Mouse (Mus musculus) Patski (cell line): ENCODE data around the gene Uggt1. TPM values are rescaled to one million over a fixed set of nuclear protein-coding genes. Genes with fewer than 3 reads are reported as not detected.

Source experiments
- ATAC-seq: fragments of 100-300 bp; one replicate; pipeline ENCODE4 v1.8.0; 2021
- CTCF ChIA-PET: fragments of 350-600 bp; sonication (Branson Sonifier 250); formaldehyde crosslinking; loops from one replicate; lab custom pipeline; 2022; ENCODE audit warnings: inconsistent platforms; lab: Charles Lee
- POLR2A ChIA-PET: fragments of 350-600 bp; sonication (Branson Sonifier 250); formaldehyde crosslinking; loops from one replicate; lab custom pipeline; 2022; ENCODE audit warnings: antibody characterized with exemption, inconsistent platforms; lab: Charles Lee
- DNase-seq: peaks from one replicate; pipeline ENCODE4 v3.0.0-alpha.2; 2011; ENCODE audit warnings: low read depth, low spot score
- H3K27me3 ChIP-seq: fragments of 371-371 bp; one replicate; pipeline ENCODE4 v1.5.1; 2021
- CTCF ChIP-seq: fragments of 100-300 bp; IDR thresholded peaks from one replicate; pipeline ENCODE4 v1.5.1; 2021
- in situ Hi-C: fragments of 300-500 bp; cut with MboI; formaldehyde crosslinking; loops from 3 replicates; pipeline ENCODE4 v1.11.1; 2018; ENCODE audit warnings: low pct_unique_long_range_greater_than_20kb, mixed read lengths
- polyA plus RNA-seq: library from polyadenylated mRNA; unstranded; gene quantifications from one replicate; pipeline ENCODE4 v1.2.3, GENCODE M21; 2021

The Uggt1 gene
- polyA plus RNA-seq, 1 experiment from 2014 or later: 77.3 TPM

DNA sequence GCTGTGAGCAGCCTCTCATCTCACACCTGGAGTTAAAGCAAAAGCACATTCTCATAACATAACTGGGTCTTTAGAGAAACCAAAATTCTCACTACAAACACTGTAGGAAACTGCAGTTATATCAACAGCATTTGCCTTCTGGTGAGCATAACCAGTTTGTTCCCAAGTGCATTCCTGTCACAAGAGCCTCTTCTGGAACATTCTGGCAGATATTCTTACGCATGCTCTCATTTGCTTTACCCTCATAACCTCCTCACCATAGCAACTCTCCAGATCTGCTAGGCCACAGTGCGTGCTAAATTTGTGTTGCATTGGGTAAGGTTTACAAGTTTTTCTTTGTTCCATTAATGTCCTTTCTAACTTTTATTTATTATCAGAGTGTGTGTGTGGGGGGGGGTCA lies 14.8 kb upstream of the Uggt1 start:
- no peak for TF ChIP-seq CTCF
- H3K27me3 ChIP-seq: no peaks in the 10 kb centered on the region
- DNase-seq: no peak
- CTCF ChIA-PET: no interaction called here
- POLR2A ChIA-PET: no interaction called here
- in situ Hi-C loops: loop anchor here (10.0 to 25.0 kb wide), 3 partner anchors 254 to 1397 kb away; no protein-coding TSS in a partner anchor
- ATAC-seq: no peak

DNA sequence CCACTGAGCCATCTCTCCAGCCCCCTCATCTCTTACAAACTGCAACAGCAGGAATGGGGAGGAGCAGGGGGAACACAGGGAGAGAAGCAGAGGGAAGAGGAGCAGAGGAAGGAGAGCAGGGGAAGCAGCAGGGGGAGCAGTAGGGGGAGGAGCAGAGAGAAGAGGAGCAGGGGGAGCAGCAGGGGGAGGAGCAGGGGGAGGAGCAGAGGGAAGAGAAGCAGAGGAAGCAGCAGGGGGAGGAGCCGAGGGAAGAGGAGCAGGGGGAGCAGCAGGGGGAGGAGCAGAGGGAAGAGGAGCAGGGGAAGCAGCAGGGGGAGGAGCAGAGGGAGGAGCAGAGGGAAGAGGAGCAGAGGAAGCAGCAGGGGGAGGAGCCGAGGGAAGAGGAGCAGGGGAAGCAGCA lies 14.1 kb upstream of the Uggt1 start:
- POLR2A ChIA-PET: no interaction called here
- no peak for TF ChIP-seq CTCF
- in situ Hi-C loops: loop anchor here (10.0 to 25.0 kb wide), 3 partner anchors 254 to 1396 kb away; no protein-coding TSS in a partner anchor
- no peak for DNase-seq
- H3K27me3 ChIP-seq: no peaks in the 10 kb centered on the region
- CTCF ChIA-PET: no interaction called here
- no peak for ATAC-seq

DNA sequence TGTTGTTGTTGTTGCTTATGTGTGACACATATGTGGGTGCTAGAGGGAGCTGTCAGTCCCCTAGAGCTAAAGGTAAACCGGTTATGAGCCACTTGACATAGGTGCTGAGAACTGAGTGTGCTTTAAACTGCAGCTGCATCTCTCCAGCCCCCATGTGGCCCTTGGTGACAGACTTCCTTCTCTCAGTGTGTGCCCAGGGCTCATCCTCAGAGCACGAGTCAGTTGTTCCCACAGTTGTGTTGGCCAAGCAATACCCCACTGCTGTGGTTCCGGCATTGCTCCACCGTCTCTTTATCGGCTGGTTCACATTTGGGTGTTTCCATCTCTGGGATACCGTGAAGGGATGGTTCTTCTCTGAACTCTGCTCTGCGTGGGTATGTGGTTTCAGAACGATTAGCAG lies 12.8 kb upstream of the Uggt1 start:
- ATAC-seq: no peak
- in situ Hi-C loops: loop anchor here (10.0 to 25.0 kb wide), 3 partner anchors 252 to 1395 kb away; no protein-coding TSS in a partner anchor
- no peak for DNase-seq
- H3K27me3 ChIP-seq: no peaks in the 10 kb centered on the region
- POLR2A ChIA-PET: no interaction called here
- no peak for TF ChIP-seq CTCF
- CTCF ChIA-PET: no interaction called here

DNA sequence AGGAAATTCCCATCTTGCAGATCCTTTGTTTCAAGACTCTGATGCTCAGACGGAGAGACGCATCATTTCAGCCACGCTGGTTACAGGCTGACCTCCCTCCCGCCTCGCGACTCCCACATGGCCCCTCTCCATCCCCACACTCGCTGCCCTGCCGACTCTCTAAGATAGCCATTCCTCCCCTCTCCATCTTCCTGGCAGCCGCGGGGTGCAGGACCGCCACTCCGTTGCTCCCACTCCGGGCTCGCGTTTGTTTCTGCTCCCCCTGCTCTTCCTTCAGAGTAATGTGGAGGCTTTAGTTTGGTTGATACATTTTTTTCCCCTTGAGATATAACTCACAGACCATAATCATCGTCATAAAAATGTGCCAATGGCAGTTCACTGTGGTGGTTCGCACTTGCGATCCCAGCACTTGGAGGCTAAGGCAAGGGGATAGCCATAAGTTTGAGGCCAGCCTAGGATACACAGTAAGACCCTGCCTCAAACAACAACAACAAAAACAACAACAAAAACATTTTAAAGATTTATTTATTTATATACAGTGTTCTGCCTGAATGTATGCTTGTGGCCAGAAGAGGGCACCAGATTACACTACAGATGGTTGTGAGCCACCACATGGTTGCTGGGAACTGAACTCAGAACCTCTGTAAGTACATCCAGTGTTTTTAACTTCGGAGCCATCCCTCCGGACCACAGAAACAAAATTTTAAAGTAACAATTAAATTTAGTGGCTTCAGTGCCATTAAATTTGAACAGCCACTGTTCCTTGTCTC lies 11.5 kb upstream of the Uggt1 start:
- ChIA-PET CTCF (no interaction called here), POLR2A (no interaction called here)
- in situ Hi-C loops: loop anchor here (10.0 to 25.0 kb wide), 3 partner anchors 251 to 1394 kb away; no protein-coding TSS in a partner anchor
- no peak for DNase-seq
- ATAC-seq: no peak
- no peaks in the 10 kb centered on the region for H3K27me3 ChIP-seq
- TF ChIP-seq CTCF: peak; percentile 50

DNA sequence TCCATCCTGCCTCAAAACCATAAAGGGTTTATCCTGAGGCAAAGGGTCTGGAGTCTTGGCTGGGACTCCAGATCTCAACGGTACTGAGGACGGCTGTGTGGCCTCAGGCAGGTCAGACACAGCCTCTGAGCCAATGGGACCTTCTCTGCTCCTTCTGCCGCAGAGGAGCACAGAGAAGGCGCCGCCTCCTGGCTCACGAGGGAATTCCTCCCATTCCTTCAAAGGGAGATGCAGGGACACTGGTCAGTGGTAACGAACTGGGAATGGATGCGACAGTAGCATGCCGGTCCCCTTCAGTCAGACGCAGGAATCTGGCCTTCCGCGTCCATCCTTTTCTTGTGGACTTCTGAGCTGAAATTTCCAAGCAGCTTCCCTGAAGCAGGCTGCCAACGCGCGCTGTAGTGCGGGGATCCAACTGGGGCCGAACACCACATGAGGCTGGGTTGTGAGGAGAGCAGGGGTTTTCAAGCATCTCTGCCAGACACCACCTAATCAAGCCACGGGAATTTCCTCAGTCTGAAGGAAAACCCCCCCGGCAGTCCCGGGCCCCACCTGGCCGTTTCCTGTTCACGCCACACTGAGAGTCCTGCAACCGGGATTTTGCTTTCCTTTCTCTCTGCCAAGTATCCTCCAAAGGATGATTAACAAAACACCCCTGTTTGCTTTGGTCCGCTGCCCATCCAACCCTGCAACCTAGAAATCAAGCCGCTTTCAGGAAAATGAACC lies 10.3 kb upstream of the Uggt1 start:
- no peaks in the 10 kb centered on the region for H3K27me3 ChIP-seq
- ATAC-seq: peak; percentile 92
- ChIA-PET CTCF (interaction anchor here (0.7 kb wide), 1 partner anchor 10 kb away, joined by 3 read pairs; the partner anchor contains the start of gene Uggt1), POLR2A (no interaction called here)
- TF ChIP-seq CTCF: peak; percentile 86
- in situ Hi-C loops: loop anchor here (5.0 to 25.0 kb wide), 5 partner anchors 107 to 1392 kb away; no protein-coding TSS in a partner anchor
- peak; percentile 77 for DNase-seq

DNA sequence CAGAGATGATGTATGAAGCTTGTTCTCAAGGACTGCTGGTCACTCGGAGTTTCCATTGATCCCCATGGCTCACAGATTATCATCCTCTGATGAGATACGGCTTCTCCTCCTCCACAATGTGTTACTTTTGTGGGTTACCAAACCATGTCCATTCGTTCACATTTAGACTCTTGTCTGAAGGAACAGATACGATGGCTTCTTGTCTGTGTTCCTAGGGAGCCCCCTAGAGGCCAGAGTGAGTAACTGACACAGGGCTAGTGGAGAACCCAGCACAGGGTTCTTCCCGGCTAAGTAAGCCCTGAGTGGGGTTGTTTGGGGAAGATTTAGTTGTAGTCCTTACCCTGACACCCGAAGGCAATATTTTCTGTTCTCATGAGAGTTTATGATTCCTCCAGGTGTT lies 8.3 kb upstream of the Uggt1 start:
- CTCF ChIA-PET: interaction anchor here (0.7 to 1.9 kb wide), 4 partner anchors 10 to 87 kb away, joined by 3 to 6 read pairs (median 3); no protein-coding TSS in a partner anchor
- in situ Hi-C loops: loop anchor here (5.0 to 25.0 kb wide), 5 partner anchors 105 to 1390 kb away; no protein-coding TSS in a partner anchor
- no peaks in the 10 kb centered on the region for H3K27me3 ChIP-seq
- TF ChIP-seq CTCF: peak; percentile 95
- POLR2A ChIA-PET: interaction anchor here (1.0 kb wide), 1 partner anchor 22 kb away, joined by 3 read pairs; the partner anchor contains the start of gene Neurl3
- ATAC-seq (no peak), DNase-seq (peak; percentile 47)

DNA sequence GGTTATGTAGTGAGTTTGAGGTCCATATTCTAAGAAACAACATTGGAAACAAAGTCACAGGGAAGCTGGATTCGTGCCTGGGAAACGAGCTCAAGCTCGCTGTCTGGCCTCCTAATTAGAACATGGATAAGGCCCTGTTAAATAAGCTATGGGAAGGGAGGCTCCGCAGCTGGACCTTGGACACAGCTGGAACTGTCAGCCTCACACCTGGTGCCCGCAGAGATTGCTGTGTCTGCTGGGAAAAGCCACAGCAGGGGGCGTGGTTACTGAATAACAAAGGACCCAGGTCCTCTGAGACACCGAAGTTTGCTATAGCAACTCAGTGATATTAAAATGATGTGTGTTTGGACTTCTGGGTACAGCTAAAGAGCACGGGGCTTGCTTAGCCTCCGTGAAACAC lies 6.9 kb upstream of the Uggt1 start:
- no peak for DNase-seq
- ATAC-seq: no peak
- in situ Hi-C loops: loop anchor here (5.0 to 25.0 kb wide), 5 partner anchors 104 to 1389 kb away; no protein-coding TSS in a partner anchor
- no peaks in the 10 kb centered on the region for H3K27me3 ChIP-seq
- POLR2A ChIA-PET: no interaction called here
- TF ChIP-seq CTCF: no peak
- CTCF ChIA-PET: interaction anchor here (1.0 to 2.2 kb wide), 6 partner anchors 9 to 866 kb away, joined by 3 to 7 read pairs (median 4); no protein-coding TSS in a partner anchor

DNA sequence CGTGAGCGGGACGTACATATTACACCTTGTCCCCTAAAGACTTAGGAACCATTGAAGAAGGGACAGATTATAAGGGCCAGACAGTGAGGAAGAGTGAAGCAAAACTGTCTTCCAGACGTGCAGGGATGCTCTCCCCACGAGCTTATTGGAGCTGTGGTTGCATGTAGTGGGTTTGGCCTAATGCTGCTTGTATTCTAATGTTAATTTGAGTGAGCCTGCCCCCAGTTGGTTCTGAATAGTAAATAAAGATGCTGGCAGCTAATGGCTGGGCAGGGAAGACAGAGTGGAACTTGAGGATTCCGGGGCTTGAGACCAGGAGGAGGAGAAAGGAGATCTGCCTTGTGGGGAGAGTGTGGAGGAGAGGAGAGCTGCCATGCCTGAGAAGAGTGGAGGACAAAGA lies 2.2 kb upstream of the Uggt1 start:
- in situ Hi-C loops: no loop called here
- DNase-seq (no peak), ATAC-seq (no peak)
- POLR2A ChIA-PET: no interaction called here
- no peaks in the 10 kb centered on the region for H3K27me3 ChIP-seq
- no peak for TF ChIP-seq CTCF
- CTCF ChIA-PET: interaction anchor here (0.8 to 1.2 kb wide), 2 partner anchors 25 to 91 kb away, joined by 3 read pairs; no protein-coding TSS in a partner anchor

DNA sequence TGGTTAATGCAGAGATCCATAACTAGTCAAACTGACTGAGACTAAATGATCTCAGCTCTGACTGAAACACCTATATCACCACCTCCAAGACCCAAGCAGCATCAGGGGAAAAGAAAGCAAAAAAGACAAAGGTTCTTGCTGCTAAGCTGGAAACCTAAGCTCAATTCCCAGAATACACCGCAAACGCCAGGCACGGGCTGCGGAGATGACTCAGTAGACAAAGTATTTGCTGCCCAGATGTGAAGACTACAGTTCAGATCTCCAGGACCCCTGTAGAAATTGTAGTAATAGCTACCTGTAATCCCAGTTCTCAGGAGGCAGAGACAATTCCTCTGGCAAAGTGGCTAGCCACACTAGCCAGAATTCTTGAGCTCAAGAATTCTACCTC lies 302 bp upstream of the Uggt1 start:
- ChIA-PET POLR2A (interaction anchor here (0.7 kb wide), 3 partner anchors 146 to 549 kb away, joined by 3 to 4 read pairs (median 4); no protein-coding TSS in a partner anchor), CTCF (interaction anchor here (1.2 to 4.2 kb wide), 4 partner anchors 9 to 27 kb away, joined by 3 to 19 read pairs (median 4); no protein-coding TSS in a partner anchor)
- no peak for TF ChIP-seq CTCF
- in situ Hi-C loops: no loop called here
- H3K27me3 ChIP-seq: no peaks in the 10 kb centered on the region
- DNase-seq (no peak), ATAC-seq (no peak)

DNA sequence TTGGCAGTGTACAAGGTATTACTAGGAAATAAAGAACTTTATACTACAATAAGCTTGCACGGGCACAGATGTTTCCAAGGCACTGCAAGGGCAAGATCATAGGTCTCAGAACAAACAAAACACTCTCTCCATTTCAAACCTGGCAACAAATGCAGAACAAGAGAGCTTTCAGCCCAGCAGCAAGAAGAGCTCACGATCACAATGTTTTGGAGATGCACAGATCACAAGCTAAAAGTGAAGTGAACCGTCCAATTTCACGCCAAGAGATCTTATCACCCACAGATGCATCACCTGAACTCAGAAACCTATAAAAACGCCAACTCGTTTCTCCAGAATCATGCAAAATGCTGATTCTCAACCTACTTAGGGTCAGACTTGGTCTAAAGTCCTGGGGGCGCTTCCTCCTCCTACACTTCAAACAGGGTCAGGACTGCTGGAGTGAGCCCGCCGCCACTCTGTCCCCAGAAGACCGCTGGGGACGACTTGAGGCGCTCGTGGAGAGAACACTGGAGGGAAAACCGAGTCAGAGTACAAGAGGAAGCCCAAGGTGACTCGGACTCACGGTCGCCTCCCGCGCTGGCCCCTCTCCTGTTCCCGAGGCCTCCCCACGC lies 968 bp downstream of the Uggt1 start:
- POLR2A ChIA-PET: no interaction called here
- CTCF ChIA-PET: interaction anchor here (1.2 to 4.2 kb wide), 5 partner anchors 8 to 34 kb away, joined by 3 to 19 read pairs (median 6); no protein-coding TSS in a partner anchor
- no peak for DNase-seq
- no peak for TF ChIP-seq CTCF
- in situ Hi-C loops: no loop called here
- no peak for ATAC-seq
- no peaks in the 10 kb centered on the region for H3K27me3 ChIP-seq
